Mouse (Mus musculus): ENCODE data around the gene Tenm4.
"Not testable (repeated sequence)": the region's sequence is repeated elsewhere in the genome, so short reads cannot be mapped to it uniquely, and the experiment has no call there.

Gene Tenm4

DNA sequence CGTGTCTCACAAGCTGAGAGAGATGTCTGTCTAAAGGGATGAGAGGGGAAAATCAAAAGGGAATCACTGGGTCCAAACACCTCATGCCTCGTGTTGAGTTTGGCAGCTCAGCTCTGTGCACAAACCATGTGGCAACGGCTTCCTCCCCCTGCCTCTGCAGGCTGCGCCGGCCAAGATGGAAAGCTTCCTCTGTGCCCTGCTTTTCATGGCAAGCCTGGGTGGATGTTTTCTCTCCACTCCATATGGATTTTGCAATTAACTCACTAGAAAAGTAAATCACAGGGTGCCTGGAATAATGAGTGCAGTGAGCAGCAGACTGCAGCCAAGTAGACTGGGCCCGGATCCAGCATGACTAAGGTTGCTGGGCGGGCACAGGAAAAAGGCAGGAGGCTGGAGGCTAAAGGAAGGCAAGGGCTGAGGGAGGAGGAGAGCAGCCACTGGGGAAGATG lies 404.2 kb downstream of the Tenm4 start:
- peak; percentile 75 for DNase-seq (ENCODE audit: low spot score)

DNA sequence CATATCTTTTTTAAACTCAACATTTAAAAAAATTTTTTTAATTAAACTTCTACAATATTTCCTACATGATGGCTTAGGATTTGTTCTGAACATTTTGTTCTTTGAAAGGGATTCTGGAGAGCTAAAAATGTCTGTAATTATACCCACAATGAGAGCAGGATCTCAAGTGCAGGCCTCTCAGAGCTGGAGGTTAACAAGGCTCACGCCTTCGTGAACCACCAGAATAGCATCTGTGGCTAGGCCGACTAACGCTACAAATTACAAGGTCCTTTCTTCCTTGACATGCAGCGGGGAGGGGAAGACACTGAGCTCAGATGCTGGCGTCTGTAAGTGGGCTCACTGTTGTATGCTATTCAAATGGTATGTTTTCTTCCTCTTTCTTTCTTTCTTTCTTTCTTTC lies 411.7 kb downstream of the Tenm4 start:
- no peak for DNase-seq (ENCODE audit: low spot score)

DNA sequence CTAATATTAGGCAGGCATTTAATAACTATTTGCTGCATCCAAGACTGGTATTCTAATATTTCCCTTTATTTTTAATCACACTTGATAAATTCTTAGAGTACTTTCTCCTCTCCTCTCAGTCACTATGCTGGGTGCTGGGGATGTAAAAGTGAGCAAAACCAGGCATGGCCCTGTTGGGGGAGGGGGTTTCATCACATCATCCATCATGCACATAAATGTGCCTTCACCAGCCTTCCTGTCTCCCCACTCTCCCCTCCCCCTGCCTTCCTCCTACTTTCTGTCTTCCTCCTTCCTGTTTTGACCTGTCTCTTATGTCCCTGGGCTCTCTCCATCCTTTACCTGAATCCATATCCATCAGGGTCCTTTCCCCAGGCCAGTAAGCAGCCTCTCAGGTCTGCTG lies 416.4 kb downstream of the Tenm4 start:
- DNase-seq (ENCODE audit: low spot score): no peak

DNA sequence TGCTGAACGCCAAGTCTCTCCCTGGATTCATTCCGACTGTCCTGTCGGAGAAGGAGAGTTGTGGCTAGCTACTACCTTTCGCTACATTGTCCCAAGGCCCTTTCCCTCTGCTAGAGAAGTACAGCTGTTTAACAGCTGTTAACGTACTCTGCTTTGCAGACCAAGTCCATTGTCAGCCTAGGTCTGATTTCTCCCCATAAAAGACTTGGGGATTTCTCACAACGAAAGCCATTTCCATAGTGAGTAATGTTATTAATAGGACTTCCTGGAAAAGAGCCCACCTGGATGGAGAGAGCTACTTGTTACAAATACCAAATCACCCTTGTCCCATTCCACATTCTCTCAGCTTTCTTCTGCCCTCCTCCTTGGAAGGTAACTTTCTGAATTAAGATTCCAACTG lies 417.5 kb downstream of the Tenm4 start:
- no peak for DNase-seq (ENCODE audit: low spot score)

DNA sequence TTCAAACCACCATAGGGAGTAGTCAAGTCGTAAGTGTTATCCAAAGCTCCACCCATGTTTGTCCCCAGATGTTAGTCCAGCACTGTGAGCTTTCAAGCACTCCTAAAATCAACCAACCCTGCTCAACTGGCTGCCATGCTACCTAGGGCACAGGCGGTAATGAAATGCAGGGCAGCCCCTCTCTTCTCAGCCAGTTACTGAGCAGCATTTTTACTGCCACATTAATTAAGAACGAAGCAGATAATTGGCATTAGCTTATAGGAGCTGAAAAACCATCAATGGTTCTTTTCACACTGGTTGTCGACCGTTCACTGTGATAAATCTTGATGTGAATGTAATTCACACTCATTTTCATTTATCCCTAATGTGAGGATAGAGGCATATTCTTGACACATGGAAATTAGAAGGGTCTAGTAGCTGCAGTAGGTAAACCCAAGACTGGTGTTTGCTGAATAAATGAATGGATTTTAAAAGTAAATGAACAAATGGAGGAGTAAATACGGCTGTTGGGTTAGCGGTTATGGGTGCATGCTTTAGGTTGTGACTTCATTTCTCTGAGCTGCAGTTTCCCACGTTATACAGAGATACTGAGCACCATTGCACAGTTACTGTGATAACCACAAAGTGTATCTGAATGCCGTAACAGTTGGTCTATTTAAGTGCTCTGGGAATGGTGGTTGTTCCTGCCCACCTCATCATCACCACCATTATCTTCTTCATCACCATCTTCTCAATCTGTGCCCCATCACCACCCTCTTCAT lies 424.7 kb downstream of the Tenm4 start:
- DNase-seq (ENCODE audit: low spot score): no peak

DNA sequence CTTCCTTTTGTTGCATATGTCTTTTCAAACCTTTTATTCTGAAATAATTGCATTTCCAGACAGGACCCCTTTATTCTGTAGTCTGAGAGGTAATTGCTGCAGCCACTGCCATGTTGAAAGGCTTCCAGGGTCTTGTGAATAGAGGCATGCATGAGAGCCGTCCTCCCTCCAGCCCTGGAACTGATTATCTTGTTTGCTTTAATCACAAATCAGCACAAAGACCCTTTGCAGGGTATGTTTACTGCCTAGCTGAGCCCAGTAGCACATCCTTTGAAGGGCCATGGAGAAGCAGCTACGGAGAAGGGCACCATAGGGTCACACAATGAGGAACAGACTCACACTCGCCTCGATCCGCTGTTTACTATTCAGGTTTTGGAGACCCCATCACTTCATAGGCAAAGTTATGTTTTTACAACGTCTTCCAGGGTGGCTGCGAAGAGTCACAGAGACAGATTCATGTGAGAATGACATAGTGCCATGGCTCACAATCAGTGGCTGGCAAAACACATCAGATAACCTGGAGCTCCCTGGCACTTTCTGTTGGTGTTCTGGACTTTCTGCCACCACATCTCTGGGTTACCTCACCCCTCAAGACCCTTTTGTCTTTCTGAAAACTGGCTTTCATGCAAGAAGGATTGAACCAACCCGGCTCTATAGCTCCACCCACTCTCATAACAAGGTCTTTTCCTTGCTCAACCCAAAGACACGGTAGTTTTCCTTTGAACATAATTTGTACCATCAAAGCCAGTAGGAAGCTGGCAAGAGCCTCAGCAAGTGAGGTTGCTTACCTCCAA lies 425.6 kb downstream of the Tenm4 start:
- no peak for DNase-seq (ENCODE audit: low spot score)

DNA sequence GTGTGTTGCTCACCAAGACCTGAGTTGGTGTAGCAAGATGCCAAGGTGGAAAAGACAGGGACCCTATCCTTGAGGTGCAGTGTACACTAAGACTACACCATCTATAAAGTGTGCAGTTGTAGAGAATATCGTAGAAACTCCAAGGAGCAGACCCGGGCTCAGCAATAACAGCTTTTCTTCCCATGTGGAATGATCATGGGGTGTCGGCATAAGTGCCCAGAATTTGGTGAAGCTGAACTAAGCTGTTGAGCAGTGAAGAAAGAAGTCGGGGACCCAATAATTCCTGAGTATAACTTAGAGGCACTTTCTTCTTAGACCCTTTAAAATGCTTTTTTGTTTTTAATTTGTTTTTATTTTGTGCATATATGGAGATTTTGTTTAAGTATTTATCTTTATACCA lies 426.8 kb downstream of the Tenm4 start:
- DNase-seq (ENCODE audit: low spot score): no peak

DNA sequence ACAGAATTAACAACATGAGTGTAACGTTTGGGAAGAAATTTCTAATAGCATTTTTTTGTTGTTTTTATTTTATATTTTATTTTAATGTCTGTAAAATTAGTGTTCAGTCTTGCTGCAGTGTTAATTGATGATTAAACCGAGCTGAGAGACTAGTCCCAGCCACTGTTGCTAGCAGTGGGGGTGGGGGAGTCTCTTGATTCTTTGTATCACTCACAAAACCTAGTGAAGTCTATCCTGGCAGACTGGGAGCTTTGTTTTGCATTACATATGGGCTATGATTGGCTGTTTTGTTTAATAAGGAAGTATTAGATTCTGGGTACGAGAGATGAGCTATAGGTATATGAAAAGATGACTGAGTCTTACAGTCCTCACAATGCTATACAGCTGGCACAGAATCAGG lies 428.0 kb downstream of the Tenm4 start:
- DNase-seq (ENCODE audit: low spot score): no peak

DNA sequence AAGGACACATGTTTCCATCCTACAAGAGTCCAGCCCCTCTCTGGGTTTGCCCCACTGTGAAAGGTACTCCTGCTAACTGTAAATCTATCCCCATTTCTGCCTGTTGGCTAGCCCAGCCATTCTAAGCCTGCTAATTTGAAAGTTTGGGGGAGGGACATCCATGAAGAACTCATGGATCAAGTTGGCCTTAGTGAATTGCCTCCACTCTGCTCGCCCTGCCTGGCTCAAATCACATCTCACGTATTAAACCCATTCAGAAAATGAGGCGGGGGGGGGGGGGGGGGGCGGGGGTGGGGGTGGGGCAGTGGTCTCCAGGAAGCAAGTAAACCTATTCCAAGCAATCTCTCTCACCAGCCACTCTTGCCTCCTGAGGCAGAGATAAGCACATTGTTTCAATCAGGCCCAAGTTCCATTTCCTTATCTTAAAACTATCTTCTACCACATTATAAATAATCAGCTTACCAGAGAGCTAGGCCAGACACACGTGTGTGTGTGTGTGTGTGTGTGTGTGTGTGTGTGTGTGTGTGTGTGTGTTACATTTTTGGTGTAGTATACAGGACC lies 429.4 kb downstream of the Tenm4 start:
- DNase-seq (ENCODE audit: low spot score): no peak

DNA sequence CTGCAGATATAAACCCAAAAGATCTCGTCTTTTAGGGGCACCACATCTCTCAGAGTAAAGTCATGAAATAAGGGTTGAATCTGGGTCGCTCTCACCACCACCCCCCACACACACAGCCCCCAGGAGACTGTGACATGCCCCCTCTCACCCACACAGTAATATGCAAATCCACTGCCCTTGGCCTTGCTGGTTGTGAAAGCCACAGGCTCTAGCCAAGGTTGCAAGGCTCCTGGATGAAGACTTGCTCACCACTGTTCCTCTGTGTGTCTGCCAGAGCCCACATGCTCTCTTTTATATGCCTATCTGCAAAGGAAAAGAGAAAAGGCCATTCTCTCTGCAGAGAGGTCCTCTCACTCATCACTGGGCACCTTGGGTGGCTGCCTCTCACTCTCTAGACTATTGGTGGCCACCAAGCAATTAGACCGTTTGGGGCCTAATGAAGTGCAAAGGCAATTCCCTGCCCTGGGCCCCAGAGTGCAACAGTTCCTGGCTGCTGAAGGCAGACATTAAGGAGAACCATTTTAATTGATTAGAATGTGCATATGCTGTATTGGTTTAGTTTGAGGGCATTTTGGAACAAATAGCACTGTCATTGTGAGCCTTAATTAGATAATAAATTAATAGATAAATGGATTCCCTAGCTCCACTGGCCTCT lies 433.2 kb downstream of the Tenm4 start:
- no peak for DNase-seq (ENCODE audit: low spot score)

DNA sequence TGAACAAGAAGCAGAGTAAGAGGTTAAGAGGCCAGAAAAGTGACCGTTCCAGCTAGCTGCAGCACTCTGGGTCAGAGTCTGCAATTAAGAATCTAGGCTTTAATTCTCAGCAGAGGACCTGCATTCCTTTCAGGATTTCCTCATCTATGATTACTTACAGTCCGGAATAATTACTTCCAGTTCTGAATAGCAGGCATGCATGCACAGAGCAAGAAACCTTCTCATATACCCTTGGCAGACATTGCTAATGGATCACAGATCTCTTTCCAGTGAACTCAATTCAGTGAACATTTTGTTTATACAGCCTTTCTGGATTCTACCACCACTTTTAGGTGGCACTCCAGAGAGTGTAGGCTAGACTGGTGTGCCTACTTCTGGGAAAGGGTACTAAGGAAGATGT lies 434.3 kb downstream of the Tenm4 start:
- DNase-seq (ENCODE audit: low spot score): no peak

DNA sequence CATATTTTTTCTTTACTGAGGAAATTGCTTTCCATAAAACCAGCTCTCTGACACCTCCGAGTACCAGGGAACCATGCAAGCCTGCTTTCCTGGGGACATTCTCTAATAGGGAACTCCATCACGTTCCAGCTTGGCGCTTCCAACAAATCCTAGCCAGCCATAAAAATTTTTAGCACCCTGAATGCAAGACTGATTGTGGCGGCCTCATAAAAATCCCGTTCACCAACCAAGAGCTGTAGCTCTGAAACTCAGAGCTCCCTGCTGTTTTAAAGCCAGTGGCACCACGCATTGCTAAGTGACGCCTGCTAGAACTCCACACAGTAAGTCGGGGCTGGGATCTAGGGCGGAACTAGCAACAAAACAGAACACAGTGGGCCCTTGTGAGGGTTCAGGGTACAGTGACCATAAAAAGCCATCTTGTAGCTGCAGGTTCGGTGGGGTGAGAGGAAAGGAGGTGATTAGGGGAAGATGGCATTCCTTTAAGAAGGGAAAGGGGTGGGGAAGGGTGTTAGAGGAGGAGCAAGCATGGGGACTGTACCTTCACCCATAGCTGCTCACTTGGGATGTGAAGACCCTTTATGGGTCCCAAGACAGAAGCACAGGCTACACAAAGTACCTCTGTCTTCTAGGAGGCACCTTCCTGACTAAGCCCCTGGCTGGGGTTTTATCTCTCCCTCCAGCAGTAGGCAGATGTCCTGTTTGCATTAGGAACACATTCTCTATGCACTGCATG lies 439.0 kb downstream of the Tenm4 start:
- no peak for DNase-seq (ENCODE audit: low spot score)

DNA sequence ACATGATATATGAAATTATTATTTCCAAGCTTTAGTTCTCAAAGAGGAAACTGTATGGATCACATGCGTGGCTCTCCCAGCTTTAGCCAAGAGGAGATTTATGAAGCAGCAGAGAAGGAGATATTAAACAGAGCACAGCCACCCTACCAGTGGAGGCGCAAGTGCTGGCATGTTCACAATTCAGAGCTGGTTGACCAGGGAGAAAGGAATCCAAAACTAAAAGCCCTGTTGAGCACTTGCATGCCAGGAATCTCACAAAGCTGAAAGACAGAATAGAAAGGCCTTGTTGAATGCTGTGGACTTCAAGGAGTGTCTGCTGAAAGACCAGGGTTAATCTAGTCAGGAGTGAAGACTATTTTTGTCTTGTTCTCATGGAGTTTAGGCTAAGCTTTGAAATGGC lies 446.3 kb downstream of the Tenm4 start:
- no peak for DNase-seq (ENCODE audit: low spot score)

DNA sequence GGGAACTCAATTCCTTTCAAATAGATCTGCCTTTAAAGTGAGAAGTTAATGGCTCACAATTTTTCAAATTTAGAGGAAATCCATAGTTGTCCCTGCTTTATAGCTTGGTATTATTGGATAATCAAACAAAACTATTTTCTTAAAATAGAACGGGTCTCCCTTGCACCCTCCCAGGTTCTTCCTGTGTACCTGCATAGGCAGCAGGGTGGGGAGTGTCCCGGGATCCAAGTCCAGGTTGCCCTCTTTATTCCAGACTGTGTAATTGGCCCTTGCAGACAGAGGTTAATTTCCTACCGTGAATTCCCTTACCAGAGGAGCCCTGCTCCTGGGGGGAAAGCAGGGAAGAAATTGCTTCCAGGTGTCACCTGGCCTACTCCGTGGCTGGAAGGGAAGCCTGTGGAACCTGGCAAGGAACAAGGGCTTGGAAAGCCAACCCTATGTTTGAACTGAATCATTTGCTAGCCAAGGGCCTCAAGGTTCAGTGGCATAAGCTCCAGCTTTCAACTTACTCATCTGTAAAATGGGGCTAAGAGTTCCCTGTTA lies 449.0 kb downstream of the Tenm4 start:
- DNase-seq (ENCODE audit: low spot score): no peak

DNA sequence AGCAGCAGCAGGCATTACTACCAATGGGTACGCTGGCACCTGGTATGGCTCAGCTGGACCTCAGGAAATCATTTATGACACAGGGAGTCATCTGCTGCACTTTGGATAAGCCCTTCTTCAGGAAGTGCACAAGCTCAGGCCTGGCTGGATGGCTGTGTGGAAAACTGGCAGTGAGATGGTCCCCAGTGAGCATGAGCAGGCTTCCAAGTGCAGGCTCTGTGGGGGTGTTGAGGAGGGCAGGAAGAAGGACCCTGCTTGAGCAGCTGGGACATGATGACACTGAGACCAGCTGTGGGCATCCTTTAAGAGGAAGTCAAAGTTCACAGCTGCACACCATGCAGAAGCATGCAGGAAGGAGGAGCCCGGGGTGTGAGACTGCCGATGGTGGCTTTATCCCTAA lies 455.3 kb downstream of the Tenm4 start:
- no peak for DNase-seq (ENCODE audit: low spot score)

DNA sequence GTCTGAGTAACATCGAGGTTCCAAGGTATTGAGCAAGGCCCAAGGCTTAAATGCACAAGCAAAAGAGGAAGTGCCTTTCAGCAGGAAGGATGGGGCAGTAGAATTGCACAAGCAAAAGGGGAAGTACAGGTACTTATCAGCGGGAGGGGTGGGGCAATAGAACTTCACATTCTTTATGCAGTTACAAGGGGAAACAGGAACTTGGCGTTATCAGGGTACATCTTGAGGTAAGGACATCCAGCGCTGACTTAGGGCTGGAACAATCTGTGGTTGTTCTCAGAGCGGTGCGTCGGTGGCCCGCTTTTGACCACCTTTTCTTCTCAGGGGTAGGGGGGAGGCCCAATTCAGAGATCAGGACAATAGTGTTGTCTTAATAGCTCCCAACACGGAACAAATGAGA lies 459.5 kb downstream of the Tenm4 start:
- DNase-seq (ENCODE audit: low spot score): not testable (repeated sequence)

DNA sequence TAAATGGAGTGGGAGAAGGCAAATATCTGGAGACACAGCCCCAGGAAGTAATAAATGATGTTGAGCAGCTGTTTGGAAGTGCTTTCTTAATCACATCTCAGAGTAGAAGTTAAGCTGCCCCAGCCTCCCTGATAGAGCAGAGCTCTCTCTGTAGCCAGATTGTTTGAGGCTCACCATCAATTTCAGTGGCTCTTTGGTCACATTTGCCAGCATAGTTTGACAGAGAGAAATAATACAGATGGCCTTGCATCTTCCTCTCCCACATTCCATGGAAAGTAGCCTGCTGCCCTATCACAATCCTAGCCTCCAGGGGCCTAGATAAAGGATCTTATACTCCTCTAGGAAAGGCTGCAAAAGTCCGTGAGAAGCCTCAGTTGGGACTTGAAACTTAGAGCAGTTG lies 462.0 kb downstream of the Tenm4 start:
- DNase-seq (ENCODE audit: low spot score): no peak

DNA sequence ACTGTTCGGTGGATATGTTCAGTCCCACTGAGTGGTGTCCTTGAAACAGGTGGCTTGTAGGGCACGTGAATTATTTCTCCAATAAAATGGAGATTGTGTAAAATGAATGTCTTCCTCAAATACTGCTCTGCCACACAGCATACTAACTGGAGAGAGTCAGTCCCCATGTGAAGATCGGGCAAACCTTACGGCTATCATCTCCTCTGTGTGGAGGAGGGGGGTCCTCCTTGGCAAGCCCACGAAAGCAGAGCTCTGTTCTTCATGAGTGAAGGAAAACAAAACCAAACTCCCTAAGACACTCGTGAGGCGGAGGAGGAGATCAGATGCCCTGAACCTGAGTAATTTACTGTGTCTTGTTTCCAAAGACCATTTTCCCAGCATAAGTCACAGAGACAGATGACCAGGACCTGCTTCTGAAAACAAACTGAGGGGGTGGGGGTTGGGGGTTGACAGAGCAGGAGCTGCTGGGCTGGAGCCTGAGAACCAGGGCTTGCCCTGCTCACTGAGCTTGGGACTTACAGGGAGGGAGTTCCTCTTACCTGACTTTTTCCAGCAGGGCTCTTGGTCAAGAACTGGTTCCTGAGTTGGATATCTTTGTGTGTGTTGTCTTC lies 464.9 kb downstream of the Tenm4 start:
- no peak for DNase-seq (ENCODE audit: low spot score)

DNA sequence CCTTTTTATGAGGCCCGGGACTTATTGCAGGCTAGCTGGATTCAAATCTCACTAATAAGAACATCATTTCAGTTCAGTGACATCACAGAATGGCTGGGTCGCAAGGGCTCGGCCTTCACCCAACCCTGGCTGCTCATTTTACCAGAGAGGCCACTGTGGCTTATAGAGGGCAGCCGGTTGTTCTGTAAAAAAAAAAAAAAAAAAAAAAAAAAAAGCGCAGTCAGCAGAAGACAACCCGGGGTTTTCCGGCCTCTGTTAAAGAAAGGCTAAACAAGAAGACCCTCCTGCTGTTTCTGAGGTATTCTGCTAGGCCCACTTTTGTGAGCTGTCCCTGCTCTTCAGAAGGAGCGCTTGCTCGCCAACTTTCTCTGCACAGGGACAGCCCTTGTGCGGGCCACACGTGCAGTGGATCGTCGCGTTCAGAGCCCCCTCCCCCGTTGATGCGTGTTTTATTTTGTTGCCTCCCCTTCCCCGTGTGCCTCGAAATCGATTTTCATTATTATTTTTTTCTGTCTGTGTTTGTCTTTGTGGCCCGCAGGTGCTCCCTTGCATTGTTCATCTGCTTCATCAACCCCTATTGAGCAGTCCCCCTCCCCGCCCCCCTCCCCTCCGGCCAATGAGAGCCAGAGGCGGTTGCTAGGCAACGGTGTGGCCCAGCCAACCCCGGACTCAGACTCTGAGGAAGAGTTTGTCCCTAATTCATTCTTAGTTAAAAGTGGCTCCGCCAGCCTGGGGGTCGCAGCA lies 472.6 kb downstream of the Tenm4 start:
- DNase-seq (ENCODE audit: low spot score): no peak

DNA sequence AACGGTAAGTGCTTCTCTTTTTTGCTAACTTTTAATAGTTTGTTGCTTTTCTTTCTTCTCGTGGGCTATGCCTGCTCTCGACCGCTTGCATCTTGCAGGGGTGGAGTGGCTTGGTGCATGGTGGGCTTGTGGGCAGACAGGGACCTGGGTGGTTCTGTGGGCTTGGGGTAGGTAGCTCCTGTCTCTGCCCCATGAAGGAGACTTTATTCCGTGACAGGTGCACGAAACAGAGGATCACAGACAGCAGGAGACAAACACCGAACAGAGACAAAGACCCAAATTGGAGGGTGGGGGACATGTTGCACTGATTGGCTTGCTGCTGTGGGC lies 473.1 kb downstream of the Tenm4 start:
- no peak for DNase-seq (ENCODE audit: low spot score)

DNA sequence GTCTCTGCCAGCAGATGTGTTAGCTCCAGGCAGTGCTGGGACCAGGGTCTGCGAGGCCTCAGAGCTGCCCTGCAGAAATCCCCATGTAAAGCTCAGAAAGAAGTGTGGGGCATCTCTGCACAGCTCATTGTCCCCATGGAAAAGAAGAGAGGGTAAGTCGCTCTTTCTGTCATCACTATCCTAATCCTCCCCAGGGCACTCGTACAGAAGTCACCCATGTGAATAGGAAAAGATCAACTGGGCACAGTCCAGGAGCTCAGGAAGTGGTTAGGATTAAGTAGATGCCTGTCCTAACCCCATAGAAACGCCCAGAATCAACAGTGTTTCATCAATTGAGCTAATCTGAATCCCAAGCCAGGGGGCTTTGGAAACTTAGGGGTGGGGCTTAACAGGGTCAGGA lies 476.6 kb downstream of the Tenm4 start:
- DNase-seq (ENCODE audit: low spot score): no peak

All from lung, postnatal 25 days (tissue).